Mouse (Mus musculus): ENCODE data around the gene Atg9b. TPM values are rescaled to one million over a fixed set of nuclear protein-coding genes. Genes with fewer than 3 reads are reported as not detected.
A peak's percentile ranks its signal among the peaks of the same experiment; 100 is the strongest.

Atg9b gene
- polyA plus RNA-seq, 1 experiment from 2014 or later, result 2.8 TPM

GRCm38 (mm10) chr5:24353327-24353726 is 38.6 kb downstream of the Atg9b start:
- Histone ChIP-seq H3K27me3 (peaks cover 62% of the 10 kb centered on the region), H3K9me3 (no peaks in the 10 kb centered on the region), H3K4me1 (peaks cover 37% of the 10 kb centered on the region), H3K4me2 (peak overlapping the region; percentile 99; the same call in 1 of the 2 replicates), H3K4me3 (no peak overlapping the region), H3K27ac (peak overlapping the region; percentile 74; the same call in 1 of the 2 replicates), H3K36me3 (no peaks in the 10 kb centered on the region), H3K9ac (no peak overlapping the region)
- ATAC-seq (ENCODE audit: insufficient number of reproducible peaks, low FRiP score, low TSS enrichment, low read depth), result no peak
- WGBS, result 30% methylated on average over 4 of the region's 4 CpGs

DNA sequence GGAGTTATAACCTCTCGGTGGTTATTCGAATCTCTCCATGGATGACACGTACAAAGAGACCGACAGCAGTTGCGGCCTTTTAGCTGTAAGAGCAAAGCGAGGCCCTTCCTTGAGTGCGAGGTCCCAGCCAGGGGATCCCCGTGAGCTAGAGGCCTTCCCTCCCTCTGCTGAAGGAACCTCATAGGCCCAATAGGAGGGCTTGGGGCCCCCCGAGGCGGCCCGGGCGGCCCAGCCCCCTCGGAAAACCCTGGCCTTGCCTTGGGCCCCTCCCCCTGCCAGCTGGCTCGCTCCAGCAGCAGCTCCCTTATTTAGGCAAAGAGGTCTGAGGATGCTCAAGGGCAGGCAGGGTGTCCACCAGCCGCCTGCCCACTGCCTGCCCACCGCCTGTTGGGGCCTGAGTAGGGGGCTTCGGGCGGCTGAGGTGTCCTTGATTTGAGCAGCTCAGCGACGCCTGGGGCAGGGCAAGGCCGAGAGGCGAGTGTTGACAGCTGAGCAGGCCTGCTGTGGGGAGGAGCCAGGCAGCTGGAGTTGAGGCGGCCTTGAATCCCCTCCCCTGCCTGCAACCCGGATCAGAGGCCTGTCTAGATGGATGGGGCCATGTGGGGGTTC is 39.6 kb downstream of the Atg9b start:
- WGBS, result 1% methylated on average over 24 of the region's 24 CpGs
- Histone ChIP-seq H3K4me1 (peaks cover 44% of the 10 kb centered on the region), H3K27ac (peak overlapping the region; percentile 74), H3K36me3 (no peaks in the 10 kb centered on the region), H3K4me3 (peak overlapping the region; percentile 62), H3K9ac (0 out of 2 replicates have a peak overlapping the region, but pooled peaks have one; percentile 17), H3K27me3 (peaks cover 72% of the 10 kb centered on the region), H3K4me2 (peak overlapping the region; percentile 99), H3K9me3 (no peaks in the 10 kb centered on the region)
- peak; percentile 66 for ATAC-seq (ENCODE audit: insufficient number of reproducible peaks, low FRiP score, low TSS enrichment, low read depth)

DNA sequence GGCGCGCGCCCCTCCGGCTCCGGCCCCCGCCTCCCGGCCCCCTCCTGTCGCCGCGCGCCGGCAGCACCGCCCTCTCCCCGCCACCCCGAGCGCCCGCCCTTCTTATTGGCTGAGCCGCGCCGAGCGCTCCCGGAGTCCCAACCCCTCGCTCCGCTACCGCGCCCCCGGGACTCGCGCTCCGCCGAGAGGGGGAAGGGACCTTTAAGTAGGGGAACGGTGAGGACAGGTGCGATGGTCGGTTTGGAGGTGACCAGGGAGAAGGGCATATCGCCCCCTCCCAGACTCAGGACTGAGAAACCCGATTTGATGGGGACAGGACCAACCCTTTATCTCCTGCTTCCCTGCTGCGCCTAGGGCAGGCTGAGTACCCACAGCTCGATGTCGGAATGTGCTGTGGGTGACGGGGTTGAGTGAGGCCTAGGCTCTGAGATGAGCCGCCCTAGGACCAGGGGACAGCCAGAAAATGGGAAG is 40.2 kb downstream of the Atg9b start:
- Histone ChIP-seq H3K4me3 (peak overlapping the region; percentile 62), H3K36me3 (no peaks in the 10 kb centered on the region), H3K9me3 (no peaks in the 10 kb centered on the region), H3K27ac (peak overlapping the region; percentile 74), H3K27me3 (peaks cover 77% of the 10 kb centered on the region), H3K9ac (peak overlapping the region; percentile 50), H3K4me1 (peaks cover 44% of the 10 kb centered on the region), H3K4me2 (peak overlapping the region; percentile 99)
- ATAC-seq (ENCODE audit: insufficient number of reproducible peaks, low FRiP score, low TSS enrichment, low read depth), result peak; percentile 62; the same call in 1 of the 2 replicates
- 0% methylated on average over 25 of the region's 41 CpGs for WGBS

- H3K4me1 ChIP-seq, result peaks cover 44% of the 10 kb centered on the region
- 1% methylated on average over 47 of the region's 53 CpGs for WGBS
- no peaks in the 10 kb centered on the region for H3K36me3 ChIP-seq
- H3K27ac ChIP-seq, result peak within 1 kb of the TSS; percentile 74
- peaks cover 75% of the 10 kb centered on the region for H3K27me3 ChIP-seq
- H3K4me3 ChIP-seq, result peak within 1 kb of the TSS; percentile 62
- H3K9ac ChIP-seq, result peak within 1 kb of the TSS; percentile 50
- 0 out of 2 replicates have a peak, but pooled peaks have one; percentile 6 for ATAC-seq (ENCODE audit: insufficient number of reproducible peaks, low FRiP score, low TSS enrichment, low read depth)
- peak within 1 kb of the TSS; percentile 99 for H3K4me2 ChIP-seq
- no peaks in the 10 kb centered on the region for H3K9me3 ChIP-seq
Observed at GRCm38 (mm10) chr5:24351278-24351677, 40.7 kb downstream of the Atg9b start, which contains the start of gene Kcnh2. TSS of gene Kcnh2 (minus strand) at chr5:24351604.

DNA sequence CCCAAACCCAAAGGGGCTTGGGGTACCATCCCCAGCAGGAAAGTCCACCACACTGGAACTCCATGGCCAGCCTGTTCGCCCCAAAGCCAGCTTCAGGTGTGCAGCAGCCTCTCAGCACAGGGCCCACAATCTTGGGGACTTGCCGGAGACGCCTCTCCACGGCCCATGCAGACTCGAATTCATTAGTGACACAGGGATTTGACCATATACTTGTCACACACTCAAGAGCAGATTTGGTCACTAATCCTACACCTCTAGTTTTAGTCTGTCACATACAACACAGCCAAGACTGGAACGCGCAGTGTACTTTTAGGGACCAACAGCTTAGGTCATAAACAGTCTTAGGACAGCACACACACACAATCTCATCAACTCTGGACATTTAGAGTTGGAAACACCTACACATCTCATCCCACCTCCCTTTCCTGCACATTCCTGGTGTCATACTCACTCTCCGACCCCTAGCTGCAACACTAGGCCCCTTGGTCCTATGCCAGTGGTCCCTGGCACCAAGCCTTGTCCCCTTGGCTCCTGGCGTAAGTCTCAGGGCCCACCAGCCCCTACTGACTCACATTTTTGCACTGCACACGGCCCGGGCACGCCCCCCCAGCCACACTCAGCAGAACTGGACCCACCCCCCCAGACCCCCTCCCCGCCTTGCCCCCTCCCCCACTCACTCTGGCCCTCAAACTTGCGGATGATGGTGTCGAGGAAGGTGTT is 41.3 kb downstream of the Atg9b start:
- Histone ChIP-seq H3K4me3 (peak overlapping the region; percentile 62), H3K9ac (peak overlapping the region; percentile 50), H3K27ac (no peak overlapping the region), H3K4me2 (peak overlapping the region; percentile 99), H3K9me3 (no peaks in the 10 kb centered on the region), H3K4me1 (peaks cover 44% of the 10 kb centered on the region), H3K27me3 (peaks cover 75% of the 10 kb centered on the region), H3K36me3 (no peaks in the 10 kb centered on the region)
- ATAC-seq (ENCODE audit: insufficient number of reproducible peaks, low FRiP score, low TSS enrichment, low read depth), result no peak
- WGBS, result 34% methylated on average over 15 of the region's 15 CpGs

DNA sequence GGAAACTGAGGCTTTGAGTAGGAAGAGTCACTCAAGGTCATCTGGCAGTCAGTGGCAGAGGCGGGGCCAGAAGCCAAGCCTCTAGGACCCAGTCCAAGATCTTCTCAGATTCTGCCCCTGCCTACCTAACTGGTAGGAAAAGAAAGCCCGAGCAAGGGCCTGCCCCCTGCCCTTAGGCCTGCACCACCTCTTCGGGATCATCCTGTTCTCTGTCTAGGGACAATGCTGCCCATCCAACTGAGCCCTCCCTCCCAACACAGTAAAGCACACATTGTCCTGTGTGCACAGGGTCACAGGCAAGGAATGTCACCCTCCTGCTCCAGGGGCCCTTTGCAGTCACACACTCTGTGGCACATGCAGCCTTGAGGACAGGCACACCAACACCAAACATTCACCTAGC is 41.9 kb downstream of the Atg9b start:
- H3K36me3 ChIP-seq, result no peaks in the 10 kb centered on the region
- WGBS, result 64% methylated on average over 3 of the region's 3 CpGs
- H3K9ac ChIP-seq, result no peak overlapping the region
- peak overlapping the region; percentile 99; the same call in 1 of the 2 replicates for H3K4me2 ChIP-seq
- H3K9me3 ChIP-seq, result no peaks in the 10 kb centered on the region
- H3K4me3 ChIP-seq, result no peak overlapping the region
- H3K4me1 ChIP-seq, result peaks cover 44% of the 10 kb centered on the region
- peaks cover 77% of the 10 kb centered on the region for H3K27me3 ChIP-seq
- no peak overlapping the region for H3K27ac ChIP-seq
- ATAC-seq (ENCODE audit: insufficient number of reproducible peaks, low FRiP score, low TSS enrichment, low read depth), result no peak

DNA sequence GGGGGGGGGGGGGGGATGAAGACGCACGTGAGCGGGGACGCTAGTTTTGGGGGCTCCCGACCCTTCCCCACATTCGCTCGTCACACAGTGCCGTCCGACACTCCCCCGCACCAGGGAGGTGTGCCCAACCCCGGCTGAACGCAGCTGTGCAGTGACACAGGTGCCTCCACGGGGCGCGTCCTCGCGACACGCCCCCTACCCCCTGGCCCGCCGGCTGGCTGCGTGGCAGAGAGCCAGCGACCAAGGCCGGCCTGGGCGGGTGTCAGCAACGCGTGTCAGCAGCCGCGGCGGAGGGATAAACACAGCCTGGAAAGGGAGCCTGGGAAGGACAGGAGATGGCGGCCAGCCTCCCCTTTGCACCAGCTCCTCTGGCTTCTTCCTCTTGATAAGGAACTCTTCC is 43.4 kb downstream of the Atg9b start:
- peaks cover 70% of the 10 kb centered on the region for H3K27me3 ChIP-seq
- no peaks in the 10 kb centered on the region for H3K36me3 ChIP-seq
- 0 out of 2 replicates have a peak overlapping the region, but pooled peaks have one; percentile 14 for H3K9ac ChIP-seq
- peaks cover 44% of the 10 kb centered on the region for H3K4me1 ChIP-seq
- no peaks in the 10 kb centered on the region for H3K9me3 ChIP-seq
- H3K27ac ChIP-seq, result no peak overlapping the region
- no peak for ATAC-seq (ENCODE audit: insufficient number of reproducible peaks, low FRiP score, low TSS enrichment, low read depth)
- H3K4me2 ChIP-seq, result peak overlapping the region; percentile 93
- H3K4me3 ChIP-seq, result peak overlapping the region; percentile 44
- 2% methylated on average over 29 of the region's 30 CpGs for WGBS

DNA sequence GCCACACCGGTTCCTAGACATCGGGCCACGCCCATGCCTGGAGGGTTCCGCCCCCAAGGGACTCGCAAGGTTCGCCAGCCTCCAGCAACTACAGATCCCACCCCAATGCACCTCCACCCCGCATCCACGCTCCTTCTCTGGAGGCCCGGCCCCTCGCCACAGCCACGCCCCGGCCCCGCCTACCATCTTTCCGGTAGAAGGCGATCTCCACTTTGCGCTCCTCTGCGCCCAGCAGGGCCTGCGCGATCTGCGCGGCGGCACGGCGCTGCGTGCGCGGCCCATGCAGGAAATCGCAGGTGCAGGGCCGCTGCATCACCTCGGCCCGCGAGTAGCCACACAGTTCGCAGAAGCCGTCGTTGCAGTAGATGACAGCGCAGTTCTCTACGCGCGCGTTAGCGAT is 43.8 kb downstream of the Atg9b start:
- under 1% methylated on average over 41 of the region's 41 CpGs for WGBS
- Histone ChIP-seq H3K4me2 (peak overlapping the region; percentile 93), H3K4me3 (peak overlapping the region; percentile 44), H3K4me1 (peaks cover 44% of the 10 kb centered on the region), H3K27me3 (peaks cover 67% of the 10 kb centered on the region), H3K9ac (0 out of 2 replicates have a peak overlapping the region, but pooled peaks have one; percentile 14), H3K27ac (no peak overlapping the region), H3K36me3 (no peaks in the 10 kb centered on the region), H3K9me3 (no peaks in the 10 kb centered on the region)
- no peak for ATAC-seq (ENCODE audit: insufficient number of reproducible peaks, low FRiP score, low TSS enrichment, low read depth)

- no peak overlapping the region for H3K4me2 ChIP-seq
- ATAC-seq (ENCODE audit: insufficient number of reproducible peaks, low FRiP score, low TSS enrichment, low read depth), result no peak
- H3K4me1 ChIP-seq, result peaks cover 36% of the 10 kb centered on the region
- no peak overlapping the region for H3K9ac ChIP-seq
- 43% methylated on average over 7 of the region's 7 CpGs for WGBS
- no peaks in the 10 kb centered on the region for H3K9me3 ChIP-seq
- peaks cover 59% of the 10 kb centered on the region for H3K27me3 ChIP-seq
- H3K36me3 ChIP-seq, result no peaks in the 10 kb centered on the region
- no peak overlapping the region for H3K27ac ChIP-seq
- no peak overlapping the region for H3K4me3 ChIP-seq
Observed at GRCm38 (mm10) chr5:24347186-24347875, 44.6 kb downstream of the Atg9b start.

- H3K9ac ChIP-seq, result no peak overlapping the region
- no peak overlapping the region for H3K27ac ChIP-seq
- no peaks in the 10 kb centered on the region for H3K9me3 ChIP-seq
- H3K4me1 ChIP-seq, result peaks cover 27% of the 10 kb centered on the region
- H3K4me2 ChIP-seq, result no peak overlapping the region
- H3K27me3 ChIP-seq, result peaks cover 56% of the 10 kb centered on the region
- no peak for ATAC-seq (ENCODE audit: insufficient number of reproducible peaks, low FRiP score, low TSS enrichment, low read depth)
- WGBS, result 83% methylated on average over 7 of the region's 7 CpGs
- H3K36me3 ChIP-seq, result no peaks in the 10 kb centered on the region
- no peak overlapping the region for H3K4me3 ChIP-seq
Observed at GRCm38 (mm10) chr5:24346313-24346712, 45.6 kb downstream of the Atg9b start.

GRCm38 (mm10) chr5:24344477-24345051 is 47.4 kb downstream of the Atg9b start:
- Histone ChIP-seq H3K36me3 (no peaks in the 10 kb centered on the region), H3K4me1 (peaks cover 17% of the 10 kb centered on the region), H3K9ac (no peak overlapping the region), H3K4me2 (no peak overlapping the region), H3K27ac (no peak overlapping the region), H3K9me3 (no peaks in the 10 kb centered on the region), H3K4me3 (no peak overlapping the region), H3K27me3 (peaks cover 38% of the 10 kb centered on the region)
- no peak for ATAC-seq (ENCODE audit: insufficient number of reproducible peaks, low FRiP score, low TSS enrichment, low read depth)
- 26% methylated on average over 12 of the region's 12 CpGs for WGBS

Measured in limb, embryonic 15.5 days (tissue).